Mouse (Mus musculus): ENCODE results near the gene Ppat. TPM values are rescaled to one million over a fixed set of nuclear protein-coding genes. Genes with fewer than 3 reads are reported as not detected.

Ppat gene
- polyA plus RNA-seq, 1 experiment, result 4.8 TPM

DNA sequence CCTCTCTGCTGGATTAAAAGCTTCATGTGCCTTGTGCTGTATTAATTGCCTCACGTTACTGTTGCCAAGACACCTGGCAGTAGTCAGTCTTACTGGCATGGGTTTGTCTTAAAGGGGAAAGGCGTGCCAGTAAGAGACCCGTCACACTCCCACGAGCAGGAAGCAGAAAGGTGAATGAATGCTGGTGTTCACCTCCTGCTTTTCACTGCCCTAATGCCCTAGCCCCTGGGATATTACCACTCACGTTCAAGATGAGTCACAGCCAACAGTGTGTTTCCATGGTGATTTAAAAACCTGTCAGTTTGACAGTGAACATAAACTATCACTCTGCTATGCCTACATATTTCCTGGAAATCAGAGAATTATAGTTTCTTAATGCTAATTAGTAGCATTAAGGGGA lies 17.9 kb upstream of the Ppat start:
- H3K4me1 ChIP-seq (ENCODE audit: control insufficient read depth, insufficient read depth, low read length), result peaks cover 7% of the 10 kb centered on the region
- no peak overlapping the region for H3K4me3 ChIP-seq (replicated peaks; ENCODE audit: extremely low read depth, low read depth, low read length)
- 60% methylated on average over 5 of the region's 5 CpGs for WGBS
- no peak for DNase-seq
- no peak for TF ChIP-seq POLR2A (IDR thresholded peaks at IDR 0.05; ENCODE audit: borderline replicate concordance, extremely low read depth, low read depth, low read length)

DNA sequence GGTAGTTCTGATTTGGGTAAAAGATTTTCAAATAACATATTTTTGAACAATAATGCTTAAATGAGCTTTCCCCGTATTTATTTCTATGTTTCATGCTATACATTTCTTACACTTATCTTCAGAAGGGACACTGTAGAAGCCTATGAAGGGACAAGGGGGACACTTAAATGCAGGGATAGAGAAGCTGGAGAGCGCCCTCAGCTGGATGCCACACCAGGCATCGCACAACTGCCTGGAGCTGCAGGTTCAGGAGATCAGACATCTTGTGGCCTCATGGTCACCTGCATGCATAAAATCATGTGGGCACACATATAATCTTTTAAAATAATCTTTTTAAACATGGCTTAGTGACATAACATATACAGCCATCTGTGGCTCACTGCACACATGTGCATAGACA lies 13.3 kb upstream of the Ppat start:
- WGBS, result 94% methylated on average over 3 of the region's 3 CpGs
- Histone ChIP-seq H3K4me1 (ENCODE audit: control insufficient read depth, insufficient read depth, low read length) (no peaks in the 10 kb centered on the region), H3K4me3 (replicated peaks; ENCODE audit: extremely low read depth, low read depth, low read length) (no peak overlapping the region)
- TF ChIP-seq CTCF (IDR thresholded peaks at IDR 0.05; ENCODE audit: insufficient read depth, low read length), result peak; percentile 42
- no peak for TF ChIP-seq POLR2A (IDR thresholded peaks at IDR 0.05; ENCODE audit: borderline replicate concordance, extremely low read depth, low read depth, low read length)
- no peak for DNase-seq

DNA sequence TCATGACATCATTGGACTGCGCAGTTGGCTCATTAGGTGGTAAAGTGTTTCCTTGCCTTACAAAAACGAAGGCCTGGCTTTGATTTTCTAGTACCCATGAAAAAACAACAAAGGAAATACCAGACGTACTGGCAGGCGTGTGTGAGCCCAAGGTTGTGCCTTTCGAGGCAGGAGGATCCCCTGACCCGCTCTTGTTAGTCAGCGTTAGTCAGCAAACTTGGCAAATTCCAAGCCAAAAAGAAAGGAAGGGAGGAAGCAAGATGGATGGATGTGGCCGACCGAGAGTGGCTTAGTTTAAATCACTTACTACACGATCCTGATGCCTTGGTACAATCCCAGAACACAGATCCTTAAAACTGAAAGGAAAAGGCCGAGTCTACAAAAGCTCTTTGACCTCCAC lies 11.2 kb upstream of the Ppat start:
- Histone ChIP-seq H3K4me3 (replicated peaks; ENCODE audit: extremely low read depth, low read depth, low read length) (no peak overlapping the region), H3K4me1 (ENCODE audit: control insufficient read depth, insufficient read depth, low read length) (no peaks in the 10 kb centered on the region)
- TF ChIP-seq CTCF (IDR thresholded peaks at IDR 0.05; ENCODE audit: insufficient read depth, low read length) (no peak), POLR2A (IDR thresholded peaks at IDR 0.05; ENCODE audit: borderline replicate concordance, extremely low read depth, low read depth, low read length) (no peak)
- no peak for DNase-seq
- WGBS, result 77% methylated on average over 11 of the region's 11 CpGs

DNA sequence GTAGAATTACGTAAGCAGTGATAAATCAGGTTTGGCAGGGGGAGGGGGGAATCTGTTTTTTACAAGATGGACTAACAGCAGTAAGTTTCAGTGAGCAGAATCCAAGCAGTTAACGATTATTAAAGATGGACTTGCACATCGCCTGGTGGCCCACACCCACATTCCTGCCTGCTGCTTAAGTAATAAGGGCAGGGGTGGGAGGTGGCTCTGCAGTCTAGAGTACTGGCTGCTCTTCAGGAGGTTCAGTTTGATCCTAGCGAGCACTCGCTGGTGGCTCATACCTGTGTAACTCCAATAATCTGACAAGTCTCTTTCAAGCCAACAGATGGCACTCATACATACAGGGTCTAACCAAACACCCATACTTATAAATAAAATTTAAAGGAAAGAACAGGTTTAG lies 8.2 kb upstream of the Ppat start:
- DNase-seq, result no peak
- H3K4me1 ChIP-seq (ENCODE audit: control insufficient read depth, insufficient read depth, low read length), result no peaks in the 10 kb centered on the region
- WGBS, result 70% methylated on average over 5 of the region's 5 CpGs

DNA sequence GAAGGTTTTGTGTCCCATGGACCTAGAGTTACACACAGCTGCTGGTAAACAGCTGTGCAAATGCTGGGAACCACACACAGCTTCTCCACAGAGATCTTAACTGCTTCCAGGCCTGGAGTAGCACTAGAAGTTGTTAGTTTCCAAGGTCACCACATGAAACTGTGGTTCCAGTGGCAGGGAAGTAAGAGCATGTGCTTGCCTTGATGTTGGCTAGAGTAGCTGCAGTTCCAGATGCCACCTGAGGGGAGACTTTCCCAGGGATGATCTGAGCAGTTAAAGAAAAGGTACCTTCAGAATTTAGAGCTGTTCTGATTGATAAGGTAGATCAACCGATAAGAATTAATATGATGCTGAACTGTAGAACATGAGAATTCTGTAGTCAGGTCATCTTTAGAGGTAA lies 6.6 kb upstream of the Ppat start:
- no peak overlapping the region for H3K4me3 ChIP-seq (replicated peaks; ENCODE audit: extremely low read depth, low read depth, low read length)
- WGBS, result 96% methylated on average over 1 of the region's 1 CpGs
- DNase-seq, result no peak
- no peaks in the 10 kb centered on the region for H3K4me1 ChIP-seq (ENCODE audit: control insufficient read depth, insufficient read depth, low read length)
- TF ChIP-seq CTCF (IDR thresholded peaks at IDR 0.05; ENCODE audit: insufficient read depth, low read length) (no peak), POLR2A (IDR thresholded peaks at IDR 0.05; ENCODE audit: borderline replicate concordance, extremely low read depth, low read depth, low read length) (no peak)

More for the DNA sequence above, 8.2 kb upstream of the Ppat start:
- TF ChIP-seq POLR2A (IDR thresholded peaks at IDR 0.05; ENCODE audit: borderline replicate concordance, extremely low read depth, low read depth, low read length) (no peak), CTCF (IDR thresholded peaks at IDR 0.05; ENCODE audit: insufficient read depth, low read length) (no peak)
- H3K4me3 ChIP-seq (replicated peaks; ENCODE audit: extremely low read depth, low read depth, low read length), result no peak overlapping the region

DNA sequence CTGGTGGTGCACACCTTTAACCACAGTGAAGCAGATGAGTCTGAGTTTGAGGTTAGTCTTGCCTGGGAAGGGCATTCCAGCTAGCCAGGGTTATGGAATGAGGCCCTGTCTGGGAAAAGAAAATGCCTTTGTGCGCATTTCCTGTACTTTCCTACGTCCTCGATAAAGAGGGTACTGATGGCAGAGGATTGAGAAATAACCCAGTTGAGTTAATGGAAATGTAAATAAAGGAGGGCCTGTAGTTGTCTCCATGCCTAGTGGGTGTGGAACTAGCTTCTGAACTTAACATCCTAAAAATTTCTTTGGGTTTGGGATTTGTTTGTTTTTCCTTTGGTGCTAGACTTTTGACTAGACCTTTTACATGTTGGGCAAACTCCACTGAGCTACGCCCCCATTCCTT lies 4.1 kb upstream of the Ppat start:
- Histone ChIP-seq H3K4me3 (replicated peaks; ENCODE audit: extremely low read depth, low read depth, low read length) (no peak overlapping the region), H3K4me1 (ENCODE audit: control insufficient read depth, insufficient read depth, low read length) (peaks cover 2% of the 10 kb centered on the region; the same call in 1 of the 2 replicates)
- DNase-seq, result no peak
- 43% methylated on average over 4 of the region's 4 CpGs for WGBS
- TF ChIP-seq POLR2A (IDR thresholded peaks at IDR 0.05; ENCODE audit: borderline replicate concordance, extremely low read depth, low read depth, low read length), result no peak

DNA sequence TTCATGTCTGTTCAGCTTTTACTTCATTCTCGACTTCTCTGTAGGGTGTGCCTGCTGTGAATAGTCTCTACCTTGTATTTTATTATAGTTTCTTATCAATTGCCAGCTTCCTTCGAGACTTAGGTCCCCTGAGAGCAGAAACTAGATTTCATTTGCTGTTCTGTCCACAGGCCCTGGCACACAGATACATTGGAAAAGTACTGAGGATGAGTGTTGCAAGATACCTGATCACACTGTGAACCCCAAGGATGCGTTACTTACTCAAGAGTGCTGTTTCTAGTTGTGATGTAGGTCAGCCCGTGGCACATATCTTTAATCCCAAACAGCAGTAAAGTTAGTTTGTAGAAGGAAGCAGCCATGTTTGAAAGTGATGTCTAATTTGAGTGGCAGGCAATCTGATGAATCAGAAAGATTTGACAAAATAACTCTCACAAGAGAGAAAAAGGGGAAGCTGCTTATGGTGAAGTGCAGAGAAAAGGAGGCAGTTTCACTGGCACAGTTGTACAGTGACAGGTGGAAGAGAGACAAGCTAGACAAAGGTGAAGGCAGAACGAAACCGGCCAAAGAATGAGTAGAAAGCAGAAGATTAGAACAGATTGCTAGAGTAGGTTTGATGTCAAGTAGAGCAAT lies 3.0 kb upstream of the Ppat start:
- WGBS, result 70% methylated on average over 6 of the region's 6 CpGs
- peaks cover 2% of the 10 kb centered on the region; the same call in 1 of the 2 replicates for H3K4me1 ChIP-seq (ENCODE audit: control insufficient read depth, insufficient read depth, low read length)
- no peak overlapping the region for H3K4me3 ChIP-seq (replicated peaks; ENCODE audit: extremely low read depth, low read depth, low read length)
- TF ChIP-seq POLR2A (IDR thresholded peaks at IDR 0.05; ENCODE audit: borderline replicate concordance, extremely low read depth, low read depth, low read length), result no peak
- TF ChIP-seq CTCF (IDR thresholded peaks at IDR 0.05; ENCODE audit: insufficient read depth, low read length), result no peak
- DNase-seq, result no peak

DNA sequence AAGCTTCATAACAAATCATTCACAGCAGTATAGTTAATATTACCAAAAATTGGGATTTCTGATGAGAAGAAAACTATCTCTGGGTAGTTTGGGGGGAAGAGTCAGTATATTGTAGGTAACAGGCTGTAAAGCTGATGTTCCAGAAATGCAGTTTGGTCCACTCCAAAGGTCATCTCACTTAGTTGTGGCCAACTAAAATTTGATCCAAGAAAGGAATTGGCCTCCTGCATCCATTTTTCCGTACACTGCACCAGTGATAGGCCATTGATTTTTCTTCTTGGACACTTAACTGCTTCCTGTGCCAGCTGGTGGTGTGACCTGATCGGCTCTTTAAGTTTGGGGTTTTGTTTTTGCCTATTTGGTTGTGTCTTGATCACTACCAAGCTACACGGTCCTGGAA lies 2.4 kb upstream of the Ppat start:
- H3K4me3 ChIP-seq (replicated peaks; ENCODE audit: extremely low read depth, low read depth, low read length), result no peak overlapping the region
- H3K4me1 ChIP-seq (ENCODE audit: control insufficient read depth, insufficient read depth, low read length), result peaks cover 2% of the 10 kb centered on the region; the same call in 1 of the 2 replicates
- no peak for DNase-seq
- WGBS, result 60% methylated on average over 3 of the region's 3 CpGs
- TF ChIP-seq CTCF (IDR thresholded peaks at IDR 0.05; ENCODE audit: insufficient read depth, low read length) (no peak), POLR2A (IDR thresholded peaks at IDR 0.05; ENCODE audit: borderline replicate concordance, extremely low read depth, low read depth, low read length) (no peak)

DNA sequence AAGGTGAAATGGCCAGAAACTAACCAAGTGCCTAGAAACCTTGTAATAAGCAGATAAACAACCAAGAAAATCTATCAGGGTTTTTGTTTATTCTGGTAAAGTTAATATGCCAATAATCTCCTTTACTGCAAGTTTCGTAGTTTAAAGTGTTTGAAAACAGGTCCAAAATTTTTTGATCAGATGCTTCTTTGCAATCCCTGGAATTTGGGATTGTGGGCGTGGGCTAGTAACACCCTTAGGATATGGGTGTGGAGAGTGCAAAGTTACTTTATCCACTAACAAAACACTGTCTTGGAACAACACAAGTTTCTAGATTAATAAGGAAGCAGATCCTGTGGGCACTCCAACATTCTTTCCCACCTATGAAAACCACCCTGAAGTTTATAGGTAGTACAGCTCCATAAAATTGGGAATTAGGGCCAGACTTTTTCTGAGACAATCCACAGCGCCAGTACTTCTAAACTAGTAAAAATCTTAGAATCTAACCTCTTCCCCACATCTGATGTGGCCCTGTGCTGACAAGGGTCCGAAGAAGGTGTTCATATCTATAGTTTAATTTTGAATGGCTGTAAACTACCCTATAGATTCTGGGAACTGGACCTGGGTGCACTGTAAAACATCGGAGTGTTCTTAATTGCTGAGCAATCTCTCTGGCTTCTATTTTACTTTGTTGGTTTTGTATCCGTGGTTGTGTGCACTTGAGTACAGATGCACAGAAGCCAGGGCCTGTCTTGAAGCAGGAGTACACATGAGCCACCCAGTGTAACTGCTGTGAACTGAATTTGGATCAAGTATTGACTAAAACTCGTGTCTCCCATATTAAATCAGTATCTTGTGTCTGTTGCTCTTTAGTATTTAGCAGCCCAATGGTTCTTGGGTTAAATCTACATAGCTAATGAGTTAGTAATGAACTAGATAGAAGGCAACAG lies 998 bp upstream of the Ppat start:
- TF ChIP-seq POLR2A (IDR thresholded peaks at IDR 0.05; ENCODE audit: borderline replicate concordance, extremely low read depth, low read depth, low read length), result no peak
- no peak for TF ChIP-seq CTCF (IDR thresholded peaks at IDR 0.05; ENCODE audit: insufficient read depth, low read length)
- whole genome bisulfite sequencing, result 11% methylated on average over 7 of the region's 7 CpGs
- DNase-seq, result no peak
- Histone ChIP-seq H3K4me3 (replicated peaks; ENCODE audit: extremely low read depth, low read depth, low read length) (peak overlapping the region; percentile 93), H3K4me1 (ENCODE audit: control insufficient read depth, insufficient read depth, low read length) (peaks cover 8% of the 10 kb centered on the region)
